Mouse (Mus musculus) adrenal gland, postnatal 14 days (tissue): ENCODE data around the gene Sp2. TPM values are rescaled to one million over a fixed set of nuclear protein-coding genes. Genes with fewer than 3 reads are reported as not detected.

Source experiments
- DNase-seq: peaks from one replicate; pipeline ENCODE4 v3.0.0; 2021; ENCODE audit warnings: mixed read lengths
- total RNA-seq: library from RNA; stranded (reverse); gene quantifications from 2 replicates; pipeline ENCODE4 v1.2.3, GENCODE M21; 2021

Gene Sp2
- total RNA-seq, 1 experiment from 2014 or later, result 15.5 TPM

GRCm38 (mm10) chr11:96908594-96908993 lies 74.2 kb downstream of the Sp2 start:
- DNase-seq, result no peak

- DNase-seq, result peak; percentile 50
Observed at GRCm38 (mm10) chr11:96906431-96907161, 76.2 kb downstream of the Sp2 start.

Other genes starting within 250 kb of the Sp2 start
- 23.4 and 27.2 TPM in 2 replicates for gene Snx11, start 205.4 kb downstream of the Sp2 start, total RNA-seq
- 69.8 and 78.1 TPM in 2 replicates for gene Cbx1, start 193.8 kb downstream of the Sp2 start, total RNA-seq
- 362 and 371 TPM in 2 replicates for gene Nfe2l1, start 153.0 kb downstream of the Sp2 start, total RNA-seq
- gene Copz2, start 133.1 kb downstream of the Sp2 start, total RNA-seq, result 39.8 and 43.7 TPM in 2 replicates
- gene Cdk5rap3, start 66.5 kb downstream of the Sp2 start, total RNA-seq, result 48.6 and 49.9 TPM in 2 replicates
- gene Prr15l, start 54.9 kb downstream of the Sp2 start, total RNA-seq, result 0.37 TPM in 1 of 2 replicates, not detected in the other
- 28.3 and 31.9 TPM in 2 replicates for gene Pnpo, start 39.0 kb downstream of the Sp2 start, total RNA-seq
- gene Sp6, start 30.4 kb upstream of the Sp2 start, total RNA-seq, result 0.22 and 0.30 TPM in 2 replicates
- 15.9 and 18.3 TPM in 2 replicates for gene Scrn2, start 47.0 kb upstream of the Sp2 start, total RNA-seq
- 0.93 and 0.94 TPM in 2 replicates for gene Lrrc46, start 58.4 kb upstream of the Sp2 start, total RNA-seq
- gene Mrpl10, start 58.6 kb upstream of the Sp2 start, total RNA-seq, result 124 and 130 TPM in 2 replicates
- gene Osbpl7, start 67.7 kb upstream of the Sp2 start, total RNA-seq, result 8.0 and 10.1 TPM in 2 replicates
- gene Tbx21, start 132.4 kb upstream of the Sp2 start, total RNA-seq, result 0.33 and 0.56 TPM in 2 replicates
- gene Tbkbp1, start 168.5 kb upstream of the Sp2 start, total RNA-seq, result 17.6 and 22.9 TPM in 2 replicates
- gene Kpnb1, start 204.9 kb upstream of the Sp2 start, total RNA-seq, result 123 and 138 TPM in 2 replicates